Mouse (Mus musculus) testis, postnatal 14 days (tissue): ENCODE measurements at regions not wholly inside any gene's neighbourhood (a gene's known extent, or its start where the extent isn't known, plus 50 kb on each side); places are given as distances from the start of the nearest gene placed in this dataset.
A peak's percentile ranks its signal among the peaks of the same experiment; 100 is the strongest.
"Not testable (repeated sequence)": the region's sequence is repeated elsewhere in the genome, so short reads cannot be mapped to it uniquely, and the experiment has no call there.

Experiments used
- DNase-seq: peaks from one replicate; pipeline ENCODE4 v3.0.0; 2021; ENCODE audit warnings: low spot score

DNA sequence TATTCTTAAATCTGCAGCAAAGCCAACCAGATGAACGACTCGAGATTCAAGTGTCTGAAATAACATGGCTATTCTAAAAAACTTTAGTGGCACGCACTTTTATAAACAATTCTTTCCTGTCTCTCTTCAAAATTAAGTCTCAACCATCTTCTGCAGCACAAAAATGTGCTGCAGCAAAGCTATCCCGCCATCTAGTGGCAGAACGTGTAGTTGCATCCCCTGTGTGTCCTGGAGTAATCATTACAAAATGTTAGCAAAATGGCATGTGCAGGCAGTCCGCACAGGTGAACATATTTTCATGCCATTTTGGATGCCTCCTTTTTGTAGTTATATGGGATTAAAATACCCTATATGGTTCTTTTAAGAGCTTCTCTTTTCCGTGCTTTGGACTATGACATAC is 293.1 kb upstream of the Slc7a14 start:
- DNase-seq, result peak; percentile 50

DNA sequence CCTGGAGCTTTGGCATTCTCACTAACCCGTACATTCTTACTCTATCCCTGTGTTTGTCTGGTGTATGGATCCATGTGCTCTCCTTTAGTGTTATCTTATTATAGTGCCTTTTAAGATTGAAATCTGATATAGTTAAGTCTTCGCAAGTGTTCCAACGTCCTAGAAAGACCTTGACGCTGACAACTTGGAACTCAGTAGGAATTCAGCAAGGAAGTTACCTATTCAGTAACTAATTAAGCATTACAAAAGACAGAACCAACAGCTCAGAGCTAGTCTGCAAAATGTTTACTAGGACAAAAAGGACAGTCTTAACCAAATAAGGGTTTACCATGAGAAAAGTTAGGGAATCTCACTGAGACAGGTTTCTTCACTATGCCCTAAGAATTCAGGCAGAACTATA is 286.4 kb upstream of the Slc7a14 start:
- DNase-seq, result not testable (repeated sequence)

DNA sequence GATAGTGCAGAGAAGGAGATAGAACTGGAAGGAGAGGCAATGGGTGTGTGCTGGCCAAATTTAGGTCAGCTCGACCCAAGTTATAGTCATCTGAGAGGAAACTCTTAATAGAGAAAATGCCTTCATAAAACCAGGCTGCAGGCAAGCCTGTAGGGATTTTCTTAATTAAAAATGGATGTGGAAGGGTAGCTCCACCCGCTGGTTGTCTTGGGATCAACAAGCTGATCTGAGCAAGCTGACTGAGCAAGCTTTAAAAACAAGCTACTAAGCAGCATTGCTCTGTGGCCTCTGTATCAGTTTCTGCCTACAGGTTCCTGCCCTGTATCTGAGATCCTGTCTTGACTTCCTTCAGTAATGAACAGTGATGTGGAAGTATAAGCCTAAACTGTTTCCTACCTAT is 275.8 kb upstream of the Slc7a14 start:
- no peak for DNase-seq

DNA sequence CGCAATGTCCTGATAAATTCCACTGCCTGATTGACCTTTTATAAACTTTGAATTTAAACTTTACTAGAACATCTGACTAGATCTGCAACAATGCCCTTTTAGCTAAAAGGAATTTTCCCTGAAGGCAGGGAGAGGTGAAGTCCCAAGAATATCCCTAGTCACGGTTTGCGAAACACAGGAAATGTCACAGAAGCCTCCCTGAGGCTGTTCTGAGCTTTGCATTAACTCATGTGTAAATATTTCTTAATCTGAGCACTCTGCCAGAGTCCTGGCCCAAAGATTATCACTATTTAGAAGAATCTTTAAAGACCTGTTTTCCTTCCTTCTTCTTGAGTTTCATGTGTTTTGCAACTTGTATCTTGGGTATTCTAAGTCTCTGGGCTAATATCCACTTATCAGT is 263.7 kb upstream of the Slc7a14 start:
- no peak for DNase-seq
